Mouse (Mus musculus) small intestine, adult 2 months (tissue): ENCODE data around the gene Sftpa1. TPM values are rescaled to one million over a fixed set of nuclear protein-coding genes. Genes with fewer than 3 reads are reported as not detected.
A peak's percentile ranks its signal among the peaks of the same experiment; 100 is the strongest.

Source experiments
- H3K27ac ChIP-seq: fragments of 200-500 bp; 2 replicates; pipeline ENCODE4 v1.5.1; 2012; ENCODE audit warnings: low read depth, low read length, control low read depth, inconsistent platforms; ENCODE audit not compliant: insufficient read depth
- H3K27me3 ChIP-seq: fragments of 200-500 bp; 2 replicates; pipeline ENCODE4 v1.6.1; 2012; ENCODE audit warnings: mild to moderate bottlenecking, moderate library complexity, low read length, inconsistent platforms; ENCODE audit not compliant: control insufficient read depth, insufficient read depth
- H3K36me3 ChIP-seq: fragments of 200-500 bp; 2 replicates; pipeline ENCODE4 v1.6.1; 2012; ENCODE audit warnings: mild to moderate bottlenecking, low read length, control low read depth, inconsistent platforms; ENCODE audit not compliant: control insufficient read depth, insufficient read depth
- H3K4me1 ChIP-seq: fragments of 200-500 bp; 2 replicates; pipeline ENCODE4 v1.6.1; 2012; ENCODE audit warnings: low read length, inconsistent platforms, mixed read lengths; ENCODE audit not compliant: control insufficient read depth, insufficient read depth, insufficient read length
- H3K4me3 ChIP-seq: fragments of 200-500 bp; 2 replicates; pipeline ENCODE4 v1.5.1; 2012; ENCODE audit warnings: low read depth, mild to moderate bottlenecking, control low read depth, inconsistent platforms, low read length, moderate library complexity
- CTCF ChIP-seq: fragments of 200-500 bp; IDR thresholded peaks from 2 replicates; pipeline ENCODE4 v1.5.1; 2012; ENCODE audit warnings: low read depth, mild to moderate bottlenecking, control low read depth, inconsistent platforms, low read length, moderate library complexity, mixed read lengths; ENCODE audit not compliant: insufficient replicate concordance, insufficient read length; ENCODE audit errors: extremely low read depth
- POLR2A ChIP-seq: fragments of 200-500 bp; IDR thresholded peaks from 2 replicates; pipeline ENCODE4 v1.6.1; 2012; ENCODE audit warnings: low read depth, mild to moderate bottlenecking, control low read depth, inconsistent platforms, low read length, moderate library complexity
- WGBS: fragments of 180-500 bp; shearing (Covaris S2); methylation state at CpG from one replicate; pipeline ENCODE4 v1.1.7; 2018; 5-methylcytosine and 5-hydroxymethylcytosine counted together
- polyA plus RNA-seq: library from polyadenylated mRNA; depleted of rRNA; stranded (reverse); fragments of >200 nt; gene quantifications from 2 replicates; pipeline ENCODE4 v1.2.3, GENCODE M21; 2012; rRNA removed

Sftpa1 gene
- not detected in 2 replicates for polyA plus RNA-seq

DNA sequence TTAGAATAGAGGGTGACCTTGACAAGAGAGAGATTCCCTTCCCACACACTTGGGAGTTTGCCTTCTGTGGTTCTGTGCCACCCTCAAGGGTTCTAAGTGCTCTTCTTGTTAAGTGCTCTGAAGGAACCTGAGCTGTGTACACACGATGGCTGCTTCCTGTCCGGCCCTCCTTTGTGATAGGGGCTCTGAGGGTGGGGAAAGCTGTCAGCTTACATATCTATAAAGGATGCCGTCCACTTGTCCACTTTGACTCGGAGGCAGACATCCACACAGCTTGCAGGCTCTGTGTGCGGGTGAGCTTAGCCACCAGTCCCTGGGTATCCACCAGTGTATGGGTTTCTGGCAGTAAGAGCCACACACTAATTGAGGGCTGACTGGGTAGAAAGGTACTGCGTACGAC, at the start of gene Sftpa1:
Gene Sftpa1, plus strand, starts transcription at position 243 of the 400 bp plus-strand sequence.
- no peaks in the 10 kb centered on the region for H3K27me3 ChIP-seq
- WGBS: 74% methylated on average over 7 of the region's 7 CpGs
- no peak for TF ChIP-seq CTCF
- no peak within 1 kb of the TSS for H3K27ac ChIP-seq
- H3K4me3 ChIP-seq: no peak within 1 kb of the TSS
- H3K36me3 ChIP-seq: no peaks in the 10 kb centered on the region
- no peaks in the 10 kb centered on the region for H3K4me1 ChIP-seq

DNA sequence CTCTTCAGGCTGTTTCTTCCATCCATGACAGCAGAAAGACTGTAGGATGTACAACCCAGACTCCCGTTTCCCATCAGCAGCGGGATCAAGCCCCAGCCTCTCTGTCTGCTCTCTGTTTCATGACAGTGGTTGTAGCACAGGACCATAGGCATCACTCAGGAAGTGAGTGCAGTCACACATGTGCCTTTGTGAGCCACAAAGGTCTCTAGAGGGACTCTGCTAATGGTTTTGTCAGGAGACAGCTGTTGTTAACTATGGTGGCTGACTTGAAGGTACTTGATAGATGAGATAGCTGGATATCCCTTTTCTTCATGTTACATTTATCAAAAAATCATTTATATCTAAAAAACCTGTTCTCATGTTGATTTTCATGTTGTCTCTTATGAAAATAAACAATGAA, 49.2 kb upstream of the Sftpa1 start:
- Histone ChIP-seq H3K27me3 (no peaks in the 10 kb centered on the region), H3K27ac (no peak overlapping the region), H3K36me3 (no peaks in the 10 kb centered on the region), H3K4me3 (no peak overlapping the region), H3K4me1 (no peaks in the 10 kb centered on the region)
- no peak for TF ChIP-seq CTCF
- no peak for TF ChIP-seq POLR2A
- 78% methylated on average over 2 of the region's 2 CpGs for WGBS

DNA sequence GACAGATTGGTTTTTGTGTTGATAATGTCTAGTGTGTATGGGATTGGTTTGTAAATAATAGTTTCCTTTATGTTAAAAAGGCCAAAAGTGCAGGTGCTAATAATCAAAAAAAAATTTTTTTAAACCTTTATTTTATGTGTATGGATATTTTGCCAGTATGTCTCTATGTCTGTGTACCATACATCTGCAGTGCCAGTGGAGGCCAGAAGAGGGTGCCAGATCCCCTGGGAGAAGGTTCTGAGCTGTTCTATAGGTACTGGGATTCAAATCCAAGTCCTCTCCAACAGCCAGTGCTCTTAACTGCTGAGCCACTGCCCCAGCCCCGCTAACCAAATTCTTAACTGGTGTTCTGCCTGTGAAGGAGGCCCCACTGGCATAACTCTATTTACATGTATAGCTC, 44.1 kb upstream of the Sftpa1 start:
- Histone ChIP-seq H3K4me1 (no peaks in the 10 kb centered on the region), H3K27me3 (no peaks in the 10 kb centered on the region; the same call in 1 of the 2 replicates), H3K36me3 (no peaks in the 10 kb centered on the region), H3K4me3 (no peak overlapping the region), H3K27ac (no peak overlapping the region)
- TF ChIP-seq POLR2A (no peak), CTCF (peak; percentile 42; the same call in 1 of the 2 replicates)
- 77% methylated on average over 1 of the region's 1 CpGs for WGBS

DNA sequence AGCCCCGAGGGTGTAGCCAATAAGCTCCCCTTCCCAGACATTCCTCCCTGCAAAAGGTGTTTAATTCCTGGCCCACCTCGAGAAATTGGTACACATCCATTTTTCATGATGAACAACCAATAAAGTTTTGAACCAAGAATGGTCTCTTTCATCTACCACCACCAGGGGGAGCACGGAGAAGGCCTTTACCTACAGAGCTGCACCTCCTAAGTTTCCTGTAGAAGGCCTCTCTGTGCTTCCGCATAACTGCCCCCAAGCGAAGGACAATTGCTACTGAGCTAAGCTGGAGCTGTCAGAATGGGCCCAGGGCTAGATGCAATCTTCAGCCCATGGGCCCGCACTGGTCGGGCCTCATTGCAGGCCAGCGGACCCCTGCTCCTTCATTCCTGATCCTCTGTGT, 40.8 kb upstream of the Sftpa1 start:
- 53% methylated on average over 8 of the region's 8 CpGs for WGBS
- peak; percentile 35; the same call in 1 of the 2 replicates for TF ChIP-seq CTCF
- TF ChIP-seq POLR2A: no peak
- no peaks in the 10 kb centered on the region for H3K4me1 ChIP-seq

DNA sequence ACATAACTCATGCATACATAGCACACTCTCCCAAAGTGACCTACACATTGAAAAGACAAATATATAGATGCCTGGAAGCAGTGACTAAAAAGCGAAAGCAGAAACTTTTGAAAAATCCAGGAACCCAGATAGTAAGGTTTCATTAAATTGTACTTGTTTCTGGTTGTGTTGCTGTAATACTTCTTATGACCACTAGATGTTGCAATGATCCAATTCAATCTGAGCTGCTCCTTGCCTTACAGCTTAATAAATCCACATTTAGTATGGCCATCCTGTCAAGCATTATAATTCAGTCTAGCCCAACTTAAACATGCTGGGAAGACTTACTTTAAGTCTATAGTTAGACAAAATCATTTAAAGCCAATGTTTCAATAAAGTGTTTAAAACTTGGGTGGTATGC, 37.5 kb upstream of the Sftpa1 start:
- Histone ChIP-seq H3K36me3 (no peaks in the 10 kb centered on the region), H3K27ac (no peak overlapping the region), H3K4me1 (no peaks in the 10 kb centered on the region), H3K27me3 (no peaks in the 10 kb centered on the region; the same call in 1 of the 2 replicates), H3K4me3 (no peak overlapping the region)
- TF ChIP-seq CTCF (no peak), POLR2A (no peak)
- WGBS: 26% methylated on average over 1 of the region's 1 CpGs

More for the DNA sequence above, 40.8 kb upstream of the Sftpa1 start:
- no peak overlapping the region for H3K27ac ChIP-seq
- no peak overlapping the region for H3K4me3 ChIP-seq
- no peaks in the 10 kb centered on the region for H3K36me3 ChIP-seq
- H3K27me3 ChIP-seq: no peaks in the 10 kb centered on the region; the same call in 1 of the 2 replicates

DNA sequence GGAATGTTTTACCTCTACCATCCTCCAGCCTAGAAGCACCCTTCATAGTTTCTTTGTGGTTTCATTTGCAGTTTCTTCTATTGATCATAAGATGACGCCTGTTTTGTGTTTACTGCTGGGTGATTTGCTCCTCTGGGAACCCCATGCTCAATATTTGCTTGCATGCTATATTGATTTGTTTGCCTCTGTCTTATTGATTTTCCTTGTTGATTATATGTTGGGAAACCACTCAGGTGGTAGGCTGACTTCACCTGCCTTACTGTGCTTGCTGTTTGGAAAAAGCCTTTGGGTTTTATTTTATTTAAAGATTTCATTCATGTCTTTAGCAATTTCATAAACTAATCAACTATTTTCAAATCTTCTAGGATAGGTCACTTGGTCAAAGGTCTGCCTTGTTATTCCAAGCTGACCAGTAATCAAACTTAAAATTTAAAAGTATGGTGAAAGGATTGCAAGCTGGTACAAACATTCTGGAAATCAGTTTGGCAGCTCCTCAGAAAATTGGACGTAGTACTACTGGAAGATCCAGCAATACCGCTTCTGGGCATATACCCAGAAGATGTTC, 35.2 kb upstream of the Sftpa1 start:
- no peaks in the 10 kb centered on the region for H3K36me3 ChIP-seq
- H3K27me3 ChIP-seq: no peaks in the 10 kb centered on the region; the same call in 1 of the 2 replicates
- WGBS: 71% methylated on average over 3 of the region's 3 CpGs
- no peak for TF ChIP-seq CTCF
- no peak for TF ChIP-seq POLR2A
- H3K4me3 ChIP-seq: no peak overlapping the region
- no peak overlapping the region for H3K27ac ChIP-seq
- no peaks in the 10 kb centered on the region for H3K4me1 ChIP-seq

DNA sequence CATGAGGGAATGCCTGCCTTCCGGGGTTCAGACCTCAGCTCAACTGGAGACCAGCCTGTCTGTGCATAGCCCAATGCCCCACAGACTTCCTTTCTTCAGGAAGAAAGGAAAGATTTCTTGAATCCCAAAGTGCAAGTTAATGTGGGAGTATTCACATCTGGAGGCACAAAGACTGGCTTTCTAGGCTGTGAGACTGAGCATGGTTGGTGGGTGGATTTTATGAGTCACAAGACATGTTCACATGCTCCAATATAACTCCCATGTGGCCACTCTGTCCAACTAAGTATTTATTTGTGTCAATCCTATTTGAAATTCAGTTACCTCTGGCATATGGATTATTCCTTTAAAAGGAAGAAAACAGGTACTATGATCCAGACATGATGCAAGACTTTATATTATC, 32.9 kb upstream of the Sftpa1 start:
- Histone ChIP-seq H3K36me3 (no peaks in the 10 kb centered on the region), H3K4me1 (no peaks in the 10 kb centered on the region), H3K27me3 (no peaks in the 10 kb centered on the region), H3K27ac (no peak overlapping the region), H3K4me3 (no peak overlapping the region)
- 85% methylated on average over 1 of the region's 1 CpGs for WGBS
- TF ChIP-seq CTCF (no peak), POLR2A (no peak)

DNA sequence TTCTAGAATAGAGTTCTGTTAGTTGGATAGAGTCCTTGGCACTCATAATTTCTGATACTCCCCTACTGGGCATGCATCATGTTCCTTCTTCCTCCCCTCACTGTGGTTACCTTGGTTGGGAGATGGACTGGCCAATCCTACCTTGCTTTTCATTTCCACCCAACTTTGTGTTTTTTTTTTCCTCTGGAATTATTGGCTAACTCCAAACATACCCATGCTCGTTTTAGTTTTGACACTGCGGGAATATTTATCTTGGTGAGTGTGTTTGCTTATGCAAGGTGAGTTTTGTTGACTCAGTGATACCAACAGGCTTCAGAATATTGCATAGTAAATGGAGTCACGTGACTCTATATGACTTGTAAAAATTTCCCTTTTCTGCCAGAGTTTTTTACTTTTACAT, 30.9 kb upstream of the Sftpa1 start:
- Histone ChIP-seq H3K4me3 (no peak overlapping the region), H3K27me3 (no peaks in the 10 kb centered on the region), H3K4me1 (no peaks in the 10 kb centered on the region), H3K27ac (no peak overlapping the region), H3K36me3 (no peaks in the 10 kb centered on the region)
- TF ChIP-seq CTCF (no peak), POLR2A (no peak)
- WGBS: 23% methylated on average over 3 of the region's 3 CpGs
